Mouse (Mus musculus) urinary bladder, postnatal 10 days (tissue): ENCODE measurements around the gene Spred2.

ENCODE experiments used
- DNase-seq: peaks from one replicate; pipeline ENCODE4 v3.0.0; 2022; ENCODE audit warnings: low spot score

Gene Spred2

GRCm38 (mm10) chr11:19953919-19954318, 29.7 kb downstream of the Spred2 start:
- DNase-seq: no peak

GRCm38 (mm10) chr11:19955069-19955468, 30.9 kb downstream of the Spred2 start:
- no peak for DNase-seq

GRCm38 (mm10) chr11:19955701-19956100, 31.5 kb downstream of the Spred2 start:
- no peak for DNase-seq

DNA sequence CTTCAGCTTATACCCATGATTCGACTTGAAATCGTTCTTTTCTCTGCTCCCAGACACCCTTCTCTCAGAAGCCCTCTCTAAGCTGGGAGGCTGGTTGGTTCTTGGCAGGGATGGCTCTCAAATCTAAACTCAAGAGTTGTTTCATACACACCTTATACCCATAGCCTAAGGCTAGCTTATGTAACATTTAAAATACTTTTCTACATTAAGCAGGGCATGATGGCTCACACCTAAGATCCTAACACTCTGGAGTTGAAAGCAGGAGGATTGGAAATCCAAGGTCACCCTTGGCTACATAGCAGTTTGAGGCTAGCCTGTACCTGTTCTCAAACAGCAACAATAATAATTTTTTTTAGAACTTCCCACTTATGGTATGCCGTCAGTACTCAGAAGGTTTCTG, 34.8 kb downstream of the Spred2 start:
- DNase-seq: no peak

DNA sequence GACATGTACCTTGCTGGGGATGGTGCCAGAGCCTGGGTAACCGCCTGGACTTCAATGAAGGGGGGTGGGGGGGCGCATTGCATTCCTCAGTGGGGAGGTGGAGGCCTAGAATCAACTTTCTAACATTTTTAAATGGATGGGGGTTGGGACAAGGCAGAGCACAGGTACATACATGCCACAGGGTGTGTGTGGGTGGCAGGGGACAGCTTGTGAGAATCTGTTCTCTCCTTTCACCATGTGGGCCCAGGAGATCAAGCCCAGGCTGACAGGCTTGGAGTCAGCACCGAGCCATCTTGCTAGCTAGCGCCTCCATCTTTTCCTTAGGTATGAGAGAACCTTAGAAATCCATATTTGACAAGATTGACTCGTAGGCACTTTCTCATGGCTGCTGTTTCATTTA, 35.7 kb downstream of the Spred2 start:
- DNase-seq: no peak

DNA sequence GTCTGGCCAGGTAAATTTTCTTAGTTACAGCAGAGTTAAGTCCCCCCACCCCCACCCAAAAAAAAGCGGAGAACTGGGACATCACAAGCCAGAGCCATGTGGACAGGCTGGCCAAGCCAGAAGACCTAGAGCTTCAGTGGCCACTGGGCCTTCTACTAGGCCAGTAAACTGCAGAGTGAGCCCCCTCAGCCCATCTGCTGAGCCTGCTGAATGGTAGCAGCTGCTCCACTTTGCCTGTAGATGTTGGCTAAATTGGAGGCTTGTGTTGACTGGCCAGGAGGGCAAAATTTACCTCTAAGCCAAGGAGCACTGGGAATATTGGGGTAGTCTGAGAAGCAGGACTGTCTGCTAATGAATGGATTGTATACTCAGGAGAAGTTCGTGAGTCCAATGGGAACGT, 36.4 kb downstream of the Spred2 start:
- DNase-seq: no peak

- DNase-seq: no peak
Measured at GRCm38 (mm10) chr11:19961088-19961487, 36.9 kb downstream of the Spred2 start.

- DNase-seq: no peak
Measured at GRCm38 (mm10) chr11:19961766-19962365, 37.7 kb downstream of the Spred2 start.

DNA sequence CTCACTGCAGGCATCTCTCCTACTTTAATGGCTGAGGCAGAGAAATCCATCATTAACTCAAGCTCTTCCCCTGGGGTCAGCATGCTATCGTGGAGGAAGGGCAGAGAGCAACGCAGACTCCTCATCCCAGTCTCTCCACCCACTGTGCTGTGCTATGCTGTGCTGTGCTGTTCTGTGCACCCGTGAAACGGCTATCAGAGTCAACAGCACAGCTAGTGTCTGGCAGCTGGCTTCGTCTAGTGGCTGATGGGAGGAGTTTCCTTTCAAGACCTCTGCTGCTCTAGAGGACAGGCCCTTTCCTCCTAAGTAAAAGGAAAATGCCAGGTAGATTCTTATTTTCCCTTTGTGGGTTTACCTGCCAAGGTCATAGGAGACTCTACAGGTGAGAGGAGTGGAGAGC, 38.6 kb downstream of the Spred2 start:
- DNase-seq: no peak

DNA sequence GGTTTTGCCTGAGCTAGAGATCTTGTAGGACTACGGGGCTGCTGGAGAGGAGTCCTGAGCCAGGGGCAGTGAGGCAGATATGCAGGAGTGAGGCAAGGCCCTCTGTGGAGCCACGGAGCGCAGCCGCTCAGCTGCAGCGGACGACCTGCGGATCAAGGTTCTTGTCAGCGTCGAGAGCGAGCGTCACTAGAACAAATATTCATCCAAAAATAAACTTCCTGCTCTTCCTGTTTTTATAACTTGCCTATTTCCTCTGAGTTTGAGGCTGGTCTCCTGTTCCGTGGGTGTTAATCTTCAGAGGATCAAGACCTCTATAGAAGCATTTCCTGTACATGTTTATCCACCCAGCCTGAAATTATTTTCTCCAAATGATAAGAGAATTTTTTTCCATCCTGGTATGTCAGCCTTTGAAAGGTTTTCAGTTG, 39.6 kb downstream of the Spred2 start:
- no peak for DNase-seq

GRCm38 (mm10) chr11:19964333-19964732, 40.2 kb downstream of the Spred2 start:
- DNase-seq: no peak

- no peak for DNase-seq
Measured at GRCm38 (mm10) chr11:19965037-19965611, 40.9 kb downstream of the Spred2 start.

DNA sequence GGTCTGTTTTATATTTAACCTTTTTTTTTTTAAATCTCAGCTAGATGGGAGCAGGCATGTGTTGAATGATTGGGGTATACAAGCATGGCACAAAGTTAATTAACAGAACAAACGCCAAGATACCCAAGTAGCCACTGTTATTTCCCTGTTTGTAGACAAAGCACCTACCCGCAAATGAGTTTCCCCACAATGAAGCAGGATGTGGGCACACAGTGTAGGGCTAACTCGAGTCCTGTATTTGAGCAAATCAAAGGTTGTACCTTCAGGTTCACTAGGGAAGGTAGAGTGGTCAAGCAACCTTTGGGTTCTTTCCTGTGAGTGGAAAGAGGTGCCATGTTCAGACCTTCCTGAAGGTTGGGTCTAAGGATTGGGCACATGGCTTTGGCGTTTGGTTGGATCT, 41.5 kb downstream of the Spred2 start:
- DNase-seq: no peak

GRCm38 (mm10) chr11:19966294-19966693, 42.1 kb downstream of the Spred2 start:
- no peak for DNase-seq

DNA sequence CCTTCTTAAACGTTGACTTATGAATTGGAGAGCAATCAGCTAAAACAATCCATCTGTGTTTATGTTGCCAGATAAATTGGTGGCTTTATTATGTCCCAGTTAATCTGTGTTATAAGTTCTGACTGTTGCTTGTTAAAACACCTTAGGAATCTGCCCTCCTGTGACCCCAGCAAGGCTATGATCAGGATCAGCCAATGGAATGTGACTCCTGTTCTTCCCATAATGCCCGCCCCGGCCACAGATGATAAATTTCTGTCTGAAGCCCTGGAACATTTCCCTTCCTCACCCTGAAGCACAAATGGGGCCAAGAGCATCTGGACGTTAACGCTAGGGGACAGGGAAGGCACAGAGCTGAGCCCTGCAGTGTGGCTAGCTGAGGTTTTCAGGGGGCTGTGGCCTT, 45.4 kb downstream of the Spred2 start:
- no peak for DNase-seq

- no peak for DNase-seq
Measured at GRCm38 (mm10) chr11:19971954-19972750, 48.0 kb downstream of the Spred2 start.

DNA sequence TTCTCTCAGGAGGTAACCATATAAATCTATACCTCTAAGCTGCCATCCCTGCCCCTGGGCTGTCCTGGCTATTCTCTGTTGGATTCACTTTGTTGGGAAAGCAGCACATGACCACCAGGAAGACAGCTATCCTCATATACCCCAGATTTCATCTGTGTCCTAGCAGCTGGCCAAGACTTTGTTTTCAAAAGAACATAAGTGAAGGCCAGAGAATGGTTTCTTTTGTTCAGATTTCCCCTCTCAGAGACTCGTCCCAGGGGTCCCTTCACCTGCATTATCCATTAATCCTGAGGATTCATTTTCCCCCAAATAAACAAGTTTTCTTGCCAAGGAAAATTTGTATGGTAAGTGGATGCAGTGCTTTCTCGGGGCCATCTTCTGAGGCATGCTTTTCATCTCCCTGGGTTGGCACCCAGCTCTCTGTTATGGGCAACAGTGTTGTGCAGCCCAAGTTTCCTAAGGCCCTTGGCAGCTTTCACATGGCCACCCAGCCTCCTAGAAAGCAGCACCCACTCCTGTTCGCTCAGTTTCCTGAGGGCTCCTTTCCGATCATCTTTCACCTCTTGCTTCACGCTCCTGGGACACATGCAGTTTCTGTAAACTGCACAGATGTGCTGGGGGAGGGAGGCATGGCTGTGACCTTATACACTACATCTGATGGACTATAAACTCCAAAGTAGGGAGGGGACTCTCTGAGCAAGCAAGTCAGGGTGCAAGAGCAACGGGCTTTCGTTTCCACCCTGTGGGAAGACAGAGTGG, 49.0 kb downstream of the Spred2 start:
- DNase-seq: no peak

- DNase-seq: no peak
Measured at GRCm38 (mm10) chr11:19976032-19976431, 51.9 kb downstream of the Spred2 start.

GRCm38 (mm10) chr11:19977687-19978086, 53.5 kb downstream of the Spred2 start:
- DNase-seq: no peak

- no peak for DNase-seq
Measured at GRCm38 (mm10) chr11:19979338-19979737, 55.2 kb downstream of the Spred2 start.

- DNase-seq: no peak
Measured at GRCm38 (mm10) chr11:19982113-19982512, 57.9 kb downstream of the Spred2 start.

GRCm38 (mm10) chr11:19982779-19983178, 58.6 kb downstream of the Spred2 start:
- no peak for DNase-seq

DNA sequence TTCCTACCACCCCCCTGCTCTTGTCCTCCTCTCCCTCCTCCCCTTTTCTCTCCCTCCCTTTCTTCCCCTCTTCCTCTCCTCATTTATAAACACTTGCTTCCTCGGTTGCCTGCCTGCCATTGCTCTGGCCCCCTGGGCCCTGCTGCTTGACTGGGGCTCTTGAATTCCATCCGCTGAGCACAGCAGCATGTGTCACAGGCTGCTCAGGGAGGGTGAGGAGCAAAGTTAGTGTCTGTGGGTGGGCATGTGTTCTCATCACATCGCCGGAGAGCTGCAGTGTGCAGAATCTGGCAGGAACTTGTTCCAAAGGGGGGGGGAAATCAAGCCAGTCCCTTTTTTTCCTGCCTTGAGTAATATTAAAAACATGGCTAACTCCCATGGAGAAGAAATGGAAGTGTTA, 59.1 kb downstream of the Spred2 start:
- no peak for DNase-seq
